Mouse (Mus musculus): ENCODE measurements around the gene Zfp652. TPM values are rescaled to one million over a fixed set of nuclear protein-coding genes. Genes with fewer than 3 reads are reported as not detected.
A peak's percentile ranks its signal among the peaks of the same experiment; 100 is the strongest.

Gene Zfp652
- total RNA-seq, 1 experiment from 2014 or later: 15.2 TPM

GRCm38 (mm10) chr11:95824877-95825243 lies 112.4 kb downstream of the Zfp652 start:
- ATAC-seq (replicated peaks; ENCODE audit: insufficient number of reproducible peaks, low FRiP score, low TSS enrichment, poor library complexity, severe bottlenecking): no peak

GRCm38 (mm10) chr11:95825625-95826024 lies 113.2 kb downstream of the Zfp652 start:
- no peak for ATAC-seq (replicated peaks; ENCODE audit: insufficient number of reproducible peaks, low FRiP score, low TSS enrichment, poor library complexity, severe bottlenecking)

GRCm38 (mm10) chr11:95826317-95827167 lies 114.1 kb downstream of the Zfp652 start:
- ATAC-seq (replicated peaks; ENCODE audit: insufficient number of reproducible peaks, low FRiP score, low TSS enrichment, poor library complexity, severe bottlenecking): no peak

- ATAC-seq (replicated peaks; ENCODE audit: insufficient number of reproducible peaks, low FRiP score, low TSS enrichment, poor library complexity, severe bottlenecking): peak; percentile 32; the same call in 1 of the 2 replicates
Measured at GRCm38 (mm10) chr11:95827168-95827447, 114.6 kb downstream of the Zfp652 start.

- ATAC-seq (replicated peaks; ENCODE audit: insufficient number of reproducible peaks, low FRiP score, low TSS enrichment, poor library complexity, severe bottlenecking): no peak
Measured at GRCm38 (mm10) chr11:95827464-95828085, 115.1 kb downstream of the Zfp652 start.

- ATAC-seq (replicated peaks; ENCODE audit: insufficient number of reproducible peaks, low FRiP score, low TSS enrichment, poor library complexity, severe bottlenecking): peak; percentile 2; the same call in 1 of the 2 replicates
Measured at GRCm38 (mm10) chr11:95828181-95828964, 115.9 kb downstream of the Zfp652 start.

GRCm38 (mm10) chr11:95829526-95830050 lies 117.1 kb downstream of the Zfp652 start:
- ATAC-seq (replicated peaks; ENCODE audit: insufficient number of reproducible peaks, low FRiP score, low TSS enrichment, poor library complexity, severe bottlenecking): no peak

GRCm38 (mm10) chr11:95830411-95831275 lies 118.2 kb downstream of the Zfp652 start:
- ATAC-seq (replicated peaks; ENCODE audit: insufficient number of reproducible peaks, low FRiP score, low TSS enrichment, poor library complexity, severe bottlenecking): no peak

- ATAC-seq (replicated peaks; ENCODE audit: insufficient number of reproducible peaks, low FRiP score, low TSS enrichment, poor library complexity, severe bottlenecking): no peak
Measured at GRCm38 (mm10) chr11:95831276-95831619, 118.8 kb downstream of the Zfp652 start.

- no peak for ATAC-seq (replicated peaks; ENCODE audit: insufficient number of reproducible peaks, low FRiP score, low TSS enrichment, poor library complexity, severe bottlenecking)
Measured at GRCm38 (mm10) chr11:95831641-95832040, 119.2 kb downstream of the Zfp652 start.

GRCm38 (mm10) chr11:95832129-95833005 lies 119.9 kb downstream of the Zfp652 start:
- ATAC-seq (replicated peaks; ENCODE audit: insufficient number of reproducible peaks, low FRiP score, low TSS enrichment, poor library complexity, severe bottlenecking): no peak

GRCm38 (mm10) chr11:95833006-95833570 lies 120.6 kb downstream of the Zfp652 start:
- no peak for ATAC-seq (replicated peaks; ENCODE audit: insufficient number of reproducible peaks, low FRiP score, low TSS enrichment, poor library complexity, severe bottlenecking)

- no peak for ATAC-seq (replicated peaks; ENCODE audit: insufficient number of reproducible peaks, low FRiP score, low TSS enrichment, poor library complexity, severe bottlenecking)
Measured at GRCm38 (mm10) chr11:95833631-95834142, 121.2 kb downstream of the Zfp652 start.

GRCm38 (mm10) chr11:95834143-95834667 lies 121.7 kb downstream of the Zfp652 start:
- ATAC-seq (replicated peaks; ENCODE audit: insufficient number of reproducible peaks, low FRiP score, low TSS enrichment, poor library complexity, severe bottlenecking): peak; percentile 54

- peak; percentile 54 for ATAC-seq (replicated peaks; ENCODE audit: insufficient number of reproducible peaks, low FRiP score, low TSS enrichment, poor library complexity, severe bottlenecking)
Measured at GRCm38 (mm10) chr11:95834742-95835710, 122.6 kb downstream of the Zfp652 start.

GRCm38 (mm10) chr11:95835832-95836231 lies 123.4 kb downstream of the Zfp652 start:
- ATAC-seq (replicated peaks; ENCODE audit: insufficient number of reproducible peaks, low FRiP score, low TSS enrichment, poor library complexity, severe bottlenecking): no peak

Data from monocyte, adult 5-6 weeks (primary cell).